Mouse (Mus musculus) hindbrain, embryonic 11.5 days (tissue): ENCODE measurements around the gene Tmem114. TPM values are rescaled to one million over a fixed set of nuclear protein-coding genes. Genes with fewer than 3 reads are reported as not detected.

Experiments used
- ATAC-seq: fragments of 200-750 bp; cut with Nextera tagmentation; 2 replicates; pipeline ENCODE4 v1.8.0; 2017; ENCODE audit warnings: mild to moderate bottlenecking, moderate TSS enrichment, moderate library complexity; ENCODE audit not compliant: low FRiP score
- DNase-seq: peaks from one replicate; pipeline ENCODE4 v3.0.0-alpha.2; 2015; ENCODE audit warnings: low spot score
- H3K27ac ChIP-seq: fragments of 300-500 bp; sonication (generic); 2 replicates; pipeline ENCODE4 v1.5.1; 2014; ENCODE audit warnings: mild to moderate bottlenecking, low read depth, low read length
- H3K27me3 ChIP-seq: fragments of 300-500 bp; sonication (generic); 2 replicates; pipeline ENCODE4 v1.6.1; 2014; ENCODE audit warnings: mild to moderate bottlenecking, low read length, moderate library complexity, mixed read lengths; ENCODE audit not compliant: control insufficient read depth, insufficient read depth
- H3K36me3 ChIP-seq: fragments of 300-500 bp; sonication (generic); 2 replicates; pipeline ENCODE4 v1.6.1; 2014; ENCODE audit warnings: mild to moderate bottlenecking, low read length, moderate library complexity, mixed read lengths; ENCODE audit not compliant: control insufficient read depth, insufficient read depth
- H3K4me1 ChIP-seq: fragments of 300-500 bp; sonication (generic); replicated peaks from 2 replicates; pipeline ENCODE4 v1.6.1; 2014; ENCODE audit warnings: low read length, mixed read lengths; ENCODE audit not compliant: control insufficient read depth, insufficient read depth
- H3K4me2 ChIP-seq: fragments of 300-500 bp; sonication (generic); replicated peaks from 2 replicates; pipeline ENCODE4 v1.6.1; 2014; ENCODE audit warnings: mild to moderate bottlenecking, low read depth, low read length
- H3K4me3 ChIP-seq: fragments of 300-500 bp; sonication (generic); 2 replicates; pipeline ENCODE4 v1.5.1; 2014; ENCODE audit warnings: low read depth, low read length
- H3K9ac ChIP-seq: fragments of 300-500 bp; sonication (generic); 2 replicates; pipeline ENCODE4 v1.6.1; 2014; ENCODE audit warnings: low read depth, low read length
- H3K9me3 ChIP-seq: fragments of 300-500 bp; sonication (generic); 2 replicates; pipeline ENCODE4 v1.6.1; 2016; ENCODE audit warnings: low read length; ENCODE audit not compliant: control insufficient read depth
- WGBS: fragments of 180-500 bp; shearing (Covaris S2); extraction: QIAGEN DNeasy Blood & Tissue Kit; methylation state at CpG from one replicate; pipeline ENCODE4 v1.1.7; 2014; 5-methylcytosine and 5-hydroxymethylcytosine counted together
- polyA plus RNA-seq: library from polyadenylated mRNA; unstranded; fragments of >200 nt; fragmentation: Nextera tagmentation; extraction: Ambion mirVana; gene quantifications from 2 replicates; pipeline ENCODE4 v1.2.1, GENCODE M21; 2014

Tmem114 gene
- polyA plus RNA-seq, 1 experiment from 2014 or later: 0.12 TPM

- Histone ChIP-seq H3K4me1 (no peaks in the 10 kb centered on the region), H3K9me3 (no peaks in the 10 kb centered on the region), H3K27me3 (no peaks in the 10 kb centered on the region), H3K4me3 (no peak overlapping the region), H3K9ac (no peak overlapping the region), H3K4me2 (no peak overlapping the region), H3K36me3 (no peaks in the 10 kb centered on the region), H3K27ac (no peak overlapping the region)
- ATAC-seq: no peak
- DNase-seq: no peak
- WGBS: 56% methylated on average over 20 of the region's 20 CpGs
These were observed 7.8 kb downstream of the Tmem114 start for GRCm38 (mm10) chr16:8417011-8417720.

GRCm38 (mm10) chr16:8415996-8416395 is 8.9 kb downstream of the Tmem114 start:
- Histone ChIP-seq H3K27me3 (no peaks in the 10 kb centered on the region), H3K36me3 (no peaks in the 10 kb centered on the region), H3K4me2 (no peak overlapping the region), H3K9ac (no peak overlapping the region), H3K4me3 (no peak overlapping the region), H3K27ac (no peak overlapping the region), H3K9me3 (no peaks in the 10 kb centered on the region), H3K4me1 (no peaks in the 10 kb centered on the region)
- DNase-seq: no peak
- WGBS: 88% methylated on average over 8 of the region's 8 CpGs
- no peak for ATAC-seq

- H3K27ac ChIP-seq: no peak overlapping the region
- 80% methylated on average over 8 of the region's 8 CpGs for WGBS
- no peaks in the 10 kb centered on the region for H3K4me1 ChIP-seq
- ATAC-seq (no peak), DNase-seq (no peak)
- no peaks in the 10 kb centered on the region for H3K27me3 ChIP-seq
- no peaks in the 10 kb centered on the region for H3K9me3 ChIP-seq
- H3K9ac ChIP-seq: no peak overlapping the region
- H3K4me3 ChIP-seq: no peak overlapping the region
- no peak overlapping the region for H3K4me2 ChIP-seq
- H3K36me3 ChIP-seq: no peaks in the 10 kb centered on the region
These were observed 11.5 kb downstream of the Tmem114 start for GRCm38 (mm10) chr16:8413441-8413840.

- Histone ChIP-seq H3K4me3 (no peak overlapping the region), H3K9ac (no peak overlapping the region), H3K27ac (no peak overlapping the region), H3K9me3 (no peaks in the 10 kb centered on the region), H3K36me3 (no peaks in the 10 kb centered on the region), H3K4me1 (no peaks in the 10 kb centered on the region), H3K27me3 (no peaks in the 10 kb centered on the region), H3K4me2 (no peak overlapping the region)
- 15% methylated on average over 7 of the region's 7 CpGs for WGBS
- ATAC-seq (peak; percentile 69), DNase-seq (peak; percentile 83)
These were observed 12.7 kb downstream of the Tmem114 start for GRCm38 (mm10) chr16:8412213-8412612.

GRCm38 (mm10) chr16:8409197-8409596 is 15.7 kb downstream of the Tmem114 start:
- Histone ChIP-seq H3K4me2 (no peak overlapping the region), H3K4me3 (no peak overlapping the region), H3K27me3 (no peaks in the 10 kb centered on the region), H3K27ac (no peak overlapping the region), H3K4me1 (no peaks in the 10 kb centered on the region), H3K9ac (no peak overlapping the region), H3K9me3 (no peaks in the 10 kb centered on the region), H3K36me3 (no peaks in the 10 kb centered on the region)
- ATAC-seq (no peak), DNase-seq (peak; percentile 48)
- 31% methylated on average over 10 of the region's 10 CpGs for whole genome bisulfite sequencing

- Histone ChIP-seq H3K27ac (no peak overlapping the region), H3K4me3 (no peak overlapping the region), H3K27me3 (no peaks in the 10 kb centered on the region), H3K9ac (no peak overlapping the region), H3K9me3 (no peaks in the 10 kb centered on the region), H3K4me1 (no peaks in the 10 kb centered on the region), H3K4me2 (no peak overlapping the region), H3K36me3 (no peaks in the 10 kb centered on the region)
- peak; percentile 43; the same call in 1 of the 2 replicates for ATAC-seq
- DNase-seq: peak; percentile 82
- WGBS: 0% methylated on average over 6 of the region's 6 CpGs
These were observed 18.2 kb downstream of the Tmem114 start for GRCm38 (mm10) chr16:8406708-8407107.

GRCm38 (mm10) chr16:8402663-8403062 is 22.3 kb downstream of the Tmem114 start:
- H3K27me3 ChIP-seq: no peaks in the 10 kb centered on the region
- no peak for ATAC-seq
- no peak overlapping the region for H3K9ac ChIP-seq
- H3K4me3 ChIP-seq: no peak overlapping the region
- H3K4me1 ChIP-seq: peaks cover 2% of the 10 kb centered on the region; the same call in 1 of the 2 replicates
- H3K36me3 ChIP-seq: no peaks in the 10 kb centered on the region
- no peak for DNase-seq
- no peak overlapping the region for H3K27ac ChIP-seq
- no peaks in the 10 kb centered on the region for H3K9me3 ChIP-seq
- WGBS: 83% methylated on average over 2 of the region's 2 CpGs
- H3K4me2 ChIP-seq: no peak overlapping the region

GRCm38 (mm10) chr16:8401171-8401955 is 23.6 kb downstream of the Tmem114 start:
- ATAC-seq (no peak; the same call in 1 of the 2 replicates), DNase-seq (no peak)
- Histone ChIP-seq H3K4me1 (peaks cover 2% of the 10 kb centered on the region; the same call in 1 of the 2 replicates), H3K27me3 (no peaks in the 10 kb centered on the region), H3K9ac (no peak overlapping the region), H3K4me2 (no peak overlapping the region), H3K4me3 (no peak overlapping the region), H3K9me3 (no peaks in the 10 kb centered on the region), H3K27ac (no peak overlapping the region), H3K36me3 (no peaks in the 10 kb centered on the region)
- 54% methylated on average over 9 of the region's 9 CpGs for WGBS
